ENCODE assay signal across 25 mouse cellular contexts in genomic region chr13:3787102-3787501, GRCm38 (mm10). TPM values are rescaled to one million over a fixed set of nuclear protein-coding genes. Genes with fewer than 3 reads are reported as not detected.
DNase-seq lines count a peak whose midpoint lies in the region; ATAC-seq and TF ChIP-seq lines count a peak whose summit lies in the region.
"Had no signal": no experiment of that assay in that cellular context is flagged by ENCODE, and none has a peak within 500 bp of the region (broad histone marks: within the 10 kb centered on the region; RNA-seq: fewer than 3 reads in every experiment).

No protein-coding gene starts in this region.

- no peak overlapping the region for H3K4me2 ChIP-seq in kidney, embryonic 15.5 days
- no peak overlapping the region for H3K4me2 ChIP-seq in embryonic facial prominence, embryonic 11.5 days (ENCODE audit: low read depth, low read length)
- H3K4me2 ChIP-seq in lung, postnatal 0 days (replicated peaks; ENCODE audit: low read depth, low read length), result no peak overlapping the region
- H3K4me2 ChIP-seq: hindbrain, embryonic 15.5 days; neural tube, embryonic 13.5 days had no signal

- DNase-seq in kidney, adult 8-10 months, result peak; percentile 70 to 73
- peak; percentile 21 for DNase-seq in embryonic facial prominence, embryonic 10.5 days (ENCODE audit: low spot score)
- peak; percentile 25 for DNase-seq in embryonic facial prominence, embryonic 11.5 days (ENCODE audit: low spot score)
- peak; percentile 68 for DNase-seq in lung, postnatal 0 days (ENCODE audit: low spot score)
- DNase-seq in c-Kit-positive CD71-positive TER-119-positive erythroid progenitor cells, embryonic 14.5 days (ENCODE audit: low spot score), result no peak
- DNase-seq: adrenal gland, postnatal 25 days; cerebellum, adult 18-20 months; cerebellum, postnatal 25 days; embryo, embryonic 11 days; heart, adult 18-20 months; heart, postnatal 36 days; midbrain, embryonic 14.5 days; spleen, adult 18-20 months; thymus, adult 18-20 months; thymus, postnatal 4 days had no signal

- H3K4me1 ChIP-seq in kidney, embryonic 15.5 days, result no peaks in the 10 kb centered on the region
- peaks cover 15% of the 10 kb centered on the region for H3K4me1 ChIP-seq in embryonic facial prominence, embryonic 10.5 days
- H3K4me1 ChIP-seq in embryonic facial prominence, embryonic 11.5 days (ENCODE audit: control insufficient read depth, insufficient read depth, low read length), result no peaks in the 10 kb centered on the region
- peaks cover 6% of the 10 kb centered on the region; the same call in 1 of the 2 replicates for H3K4me1 ChIP-seq in lung, postnatal 0 days (ENCODE audit: insufficient read depth, low read depth, low read length)
- H3K4me1 ChIP-seq: hindbrain, embryonic 15.5 days; neural tube, embryonic 13.5 days had no signal

- no peak for ATAC-seq in kidney, embryonic 15.5 days (replicated peaks; ENCODE audit: low FRiP score)
- no peak for ATAC-seq in embryonic facial prominence, embryonic 11.5 days (replicated peaks; ENCODE audit: insufficient number of reproducible peaks, low FRiP score, low TSS enrichment, low read depth)
- ATAC-seq in lung, postnatal 0 days, result peak; percentile 75
- ATAC-seq in activated CD4-positive, CD25-positive, alpha-beta regulatory T cell, adult 4 months, result no peak

- no peaks in the 10 kb centered on the region for H3K9me3 ChIP-seq in kidney, embryonic 15.5 days (replicated peaks)
- no peaks in the 10 kb centered on the region for H3K9me3 ChIP-seq in embryonic facial prominence, embryonic 10.5 days
- no peaks in the 10 kb centered on the region for H3K9me3 ChIP-seq in embryonic facial prominence, embryonic 11.5 days (replicated peaks; ENCODE audit: control insufficient read depth, low read length)
- no peaks in the 10 kb centered on the region for H3K9me3 ChIP-seq in lung, postnatal 0 days (ENCODE audit: low read length)
- H3K9me3 ChIP-seq: forebrain, embryonic 10.5 days; hindbrain, embryonic 15.5 days; neural tube, embryonic 13.5 days had no signal

- peak; percentile 37; the same call in 1 of the 2 replicates for TF ChIP-seq EP300 in lung, postnatal 0 days (IDR thresholded peaks at IDR 0.05)

- no peaks in the 10 kb centered on the region for H3K27me3 ChIP-seq in kidney, embryonic 15.5 days
- H3K27me3 ChIP-seq in embryonic facial prominence, embryonic 10.5 days (replicated peaks; ENCODE audit: low read depth, poor library complexity, severe bottlenecking), result no peaks in the 10 kb centered on the region
- H3K27me3 ChIP-seq in embryonic facial prominence, embryonic 11.5 days (ENCODE audit: control insufficient read depth, insufficient read depth, low read length), result no peaks in the 10 kb centered on the region
- H3K27me3 ChIP-seq in lung, postnatal 0 days (replicated peaks; ENCODE audit: insufficient read depth, low read length), result no peaks in the 10 kb centered on the region
- H3K27me3 ChIP-seq: hindbrain, embryonic 15.5 days; neural tube, embryonic 13.5 days had no signal

- H3K4me3 ChIP-seq in kidney, embryonic 15.5 days (replicated peaks), result no peak overlapping the region
- H3K4me3 ChIP-seq in embryonic facial prominence, embryonic 10.5 days, result no peak overlapping the region
- no peak overlapping the region for H3K4me3 ChIP-seq in embryonic facial prominence, embryonic 11.5 days (ENCODE audit: low read depth, low read length)
- no peak overlapping the region for H3K4me3 ChIP-seq in lung, postnatal 0 days (ENCODE audit: low read depth, low read length)
- H3K4me3 ChIP-seq: forebrain, embryonic 10.5 days; hindbrain, embryonic 15.5 days; neural tube, embryonic 13.5 days had no signal

- TF ChIP-seq CTCF in lung, postnatal 0 days (IDR thresholded peaks at IDR 0.05), result no peak

- H3K9ac ChIP-seq in kidney, embryonic 15.5 days, result no peak overlapping the region
- no peak overlapping the region for H3K9ac ChIP-seq in embryonic facial prominence, embryonic 11.5 days (replicated peaks; ENCODE audit: low read length)
- no peak overlapping the region for H3K9ac ChIP-seq in lung, postnatal 0 days (replicated peaks; ENCODE audit: low read depth)
- H3K9ac ChIP-seq: hindbrain, embryonic 15.5 days; liver, embryonic 14.5 days; neural tube, embryonic 13.5 days had no signal

- 52% methylated on average over 4 of the region's 4 CpGs for WGBS in kidney, embryonic 15.5 days
- WGBS in embryonic facial prominence, embryonic 10.5 days, result 54% methylated on average over 4 of the region's 4 CpGs
- WGBS in embryonic facial prominence, embryonic 11.5 days, result 41% methylated on average over 4 of the region's 4 CpGs
- 38% methylated on average over 4 of the region's 4 CpGs for WGBS in lung, postnatal 0 days

- H3K36me3 ChIP-seq in kidney, embryonic 15.5 days, result no peaks in the 10 kb centered on the region
- no peaks in the 10 kb centered on the region for H3K36me3 ChIP-seq in embryonic facial prominence, embryonic 10.5 days (replicated peaks)
- H3K36me3 ChIP-seq in embryonic facial prominence, embryonic 11.5 days (replicated peaks; ENCODE audit: control insufficient read depth, insufficient read depth, low read depth, low read length), result no peaks in the 10 kb centered on the region
- H3K36me3 ChIP-seq in lung, postnatal 0 days (ENCODE audit: insufficient read depth, low read length), result no peaks in the 10 kb centered on the region
- H3K36me3 ChIP-seq: forebrain, embryonic 10.5 days; hindbrain, embryonic 15.5 days; neural tube, embryonic 13.5 days had no signal

- no peak overlapping the region for H3K27ac ChIP-seq in kidney, embryonic 15.5 days
- no peak overlapping the region for H3K27ac ChIP-seq in embryonic facial prominence, embryonic 10.5 days (replicated peaks)
- no peak overlapping the region for H3K27ac ChIP-seq in embryonic facial prominence, embryonic 11.5 days (replicated peaks; ENCODE audit: low read depth, low read length)
- H3K27ac ChIP-seq in lung, postnatal 0 days (ENCODE audit: low read length), result no peak overlapping the region
- H3K27ac ChIP-seq: forebrain, embryonic 10.5 days; hindbrain, embryonic 15.5 days; liver, embryonic 14.5 days; neural tube, embryonic 13.5 days had no signal

RNA-seq across cellular contexts. Expression of gene Calml3, which starts 17.0 kb away (rescaled TPM):
- polyA plus RNA-seq in kidney, embryonic 15.5 days (2015; fragmentation: Nextera tagmentation; extraction: Ambion mirVana), result 0.45 and 0.74 TPM in 2 replicates
- polyA plus RNA-seq in embryonic facial prominence, embryonic 10.5 days (2016; fragmentation: Nextera tagmentation; extraction: Ambion mirVana), result not detected in 2 replicates
- 0.29 and 0.39 TPM in 2 replicates for polyA plus RNA-seq in embryonic facial prominence, embryonic 11.5 days (2014; fragmentation: Nextera tagmentation; extraction: Ambion mirVana)
- 0.19 and 0.21 TPM in 2 replicates for polyA plus RNA-seq in lung, postnatal 0 days (2015; fragmentation: Nextera tagmentation; extraction: Ambion mirVana)
- polyA plus RNA-seq in activated CD4-positive, CD25-positive, alpha-beta regulatory T cell, adult 4 months (2017; shearing (Covaris generic)), result not detected
- polyA plus RNA-seq: forebrain, embryonic 10.5 days; heart, embryonic 14.5 days; large intestine, adult 2 months; liver, embryonic 14.5 days; midbrain, embryonic 14.5 days; neural tube, embryonic 13.5 days had no signal

RNA-seq across cellular contexts. Expression of gene Calm4, which starts 50.5 kb away (rescaled TPM):
- polyA plus RNA-seq in kidney, embryonic 15.5 days (2015; fragmentation: Nextera tagmentation; extraction: Ambion mirVana), result 0.17 and 3.2 TPM in 2 replicates
- polyA plus RNA-seq in embryonic facial prominence, embryonic 10.5 days (2016; fragmentation: Nextera tagmentation; extraction: Ambion mirVana), result not detected in 2 replicates
- polyA plus RNA-seq in embryonic facial prominence, embryonic 11.5 days (2014; fragmentation: Nextera tagmentation; extraction: Ambion mirVana), result not detected in 2 replicates
- not detected in 2 replicates for polyA plus RNA-seq in lung, postnatal 0 days (2015; fragmentation: Nextera tagmentation; extraction: Ambion mirVana)
- polyA plus RNA-seq in activated CD4-positive, CD25-positive, alpha-beta regulatory T cell, adult 4 months (2017; shearing (Covaris generic)), result not detected
- polyA plus RNA-seq: forebrain, embryonic 10.5 days; heart, embryonic 14.5 days; large intestine, adult 2 months; limb, embryonic 11.5 days; liver, embryonic 14.5 days; midbrain, embryonic 14.5 days; neural tube, embryonic 13.5 days; stomach, embryonic 14.5 days had no signal
